Mouse (Mus musculus) forebrain, embryonic 10.5 days (tissue): ENCODE measurements at regions not wholly inside any gene's neighbourhood (a gene's known extent, or its start where the extent isn't known, plus 50 kb on each side); places are given as distances from the start of the nearest gene placed in this dataset.
A peak's percentile ranks its signal among the peaks of the same experiment; 100 is the strongest.
"Not testable (repeated sequence)": the region's sequence is repeated elsewhere in the genome, so short reads cannot be mapped to it uniquely, and the experiment has no call there.

Experiments
- DNase-seq: peaks from one replicate; pipeline ENCODE4 v3.0.0-alpha.2; 2017; ENCODE audit warnings: low spot score; ENCODE audit errors: extremely low spot score
- H3K27ac ChIP-seq: fragments of 300-500 bp; sonication (generic); 2 replicates; pipeline ENCODE4 v1.5.1; 2016; ENCODE audit warnings: mild to moderate bottlenecking
- H3K27me3 ChIP-seq: fragments of 300-500 bp; sonication (generic); 2 replicates; pipeline ENCODE4 v1.6.1; 2016; ENCODE audit warnings: mild to moderate bottlenecking; ENCODE audit not compliant: poor library complexity, severe bottlenecking
- H3K36me3 ChIP-seq: fragments of 300-500 bp; sonication (generic); replicated peaks from 2 replicates; pipeline ENCODE4 v1.6.1; 2016; ENCODE audit warnings: mild to moderate bottlenecking, moderate library complexity
- H3K4me1 ChIP-seq: fragments of 300-500 bp; sonication (generic); 2 replicates; pipeline ENCODE4 v1.6.1; 2016
- H3K4me3 ChIP-seq: fragments of 300-500 bp; sonication (generic); 2 replicates; pipeline ENCODE4 v1.5.1; 2016; ENCODE audit warnings: mild to moderate bottlenecking, moderate library complexity
- H3K9me3 ChIP-seq: fragments of 300-500 bp; sonication (generic); 2 replicates; pipeline ENCODE4 v1.6.1; 2016; ENCODE audit warnings: mild to moderate bottlenecking, moderate library complexity
- WGBS: fragments of 180-500 bp; shearing (Covaris S2); methylation state at CpG from one replicate; pipeline ENCODE4 v1.1.7; 2016; 5-methylcytosine and 5-hydroxymethylcytosine counted together

DNA sequence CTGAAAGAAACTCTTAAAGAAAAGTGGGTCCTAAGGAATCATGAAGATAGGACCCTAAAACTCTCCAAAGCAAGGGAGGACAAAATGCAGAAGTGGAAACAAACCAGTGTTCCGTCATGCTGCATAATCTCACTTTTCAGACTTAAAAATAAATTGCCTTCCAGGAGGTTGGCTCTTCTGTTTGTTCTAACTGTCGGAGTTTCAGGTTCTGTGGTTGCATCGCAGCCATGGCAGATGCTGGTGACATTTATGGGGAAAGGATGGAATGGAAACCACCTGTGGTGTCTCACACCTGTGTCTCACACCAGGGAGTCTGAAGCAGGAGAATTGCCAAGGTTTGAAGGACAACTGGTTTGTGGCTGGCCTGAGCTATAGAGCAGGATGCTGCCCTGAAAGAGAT lies 50.9 kb upstream of the Hivep1 start:
- no peak overlapping the region for H3K27ac ChIP-seq
- H3K4me3 ChIP-seq, result no peak overlapping the region
- no peak for DNase-seq
- H3K9me3 ChIP-seq, result no peaks in the 10 kb centered on the region
- H3K4me1 ChIP-seq, result peaks cover 11% of the 10 kb centered on the region
- H3K27me3 ChIP-seq, result no peaks in the 10 kb centered on the region
- no peaks in the 10 kb centered on the region for H3K36me3 ChIP-seq
- WGBS, result 83% methylated on average over 3 of the region's 3 CpGs

GRCm38 (mm10) chr13:41997883-41998282 lies 53.9 kb upstream of the Hivep1 start:
- peak; percentile 20 for DNase-seq
- H3K4me1 ChIP-seq, result peaks cover 11% of the 10 kb centered on the region
- no peaks in the 10 kb centered on the region for H3K9me3 ChIP-seq
- 67% methylated on average over 9 of the region's 9 CpGs for WGBS
- H3K27ac ChIP-seq, result peak overlapping the region; percentile 54; the same call in 1 of the 2 replicates
- H3K4me3 ChIP-seq, result no peak overlapping the region
- H3K27me3 ChIP-seq, result no peaks in the 10 kb centered on the region
- no peaks in the 10 kb centered on the region for H3K36me3 ChIP-seq

DNA sequence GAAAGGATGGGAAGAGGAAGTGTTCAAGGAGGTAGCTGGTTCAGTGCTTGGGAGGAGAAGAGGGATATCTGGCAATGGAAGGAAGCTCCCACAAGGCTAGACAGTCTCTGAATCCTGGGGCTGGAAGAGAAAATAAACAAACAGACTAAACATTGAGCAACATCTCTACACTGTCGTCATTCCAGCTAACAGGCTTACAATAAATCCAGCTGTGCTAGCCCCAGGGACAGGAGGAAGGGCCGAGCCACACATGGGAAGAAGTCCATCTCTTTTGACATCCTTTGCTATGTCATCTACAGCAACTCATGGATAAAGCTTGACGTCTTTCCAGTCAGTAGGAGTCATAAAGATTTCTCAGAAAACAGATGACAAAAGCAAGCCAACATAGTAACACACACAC lies 57.7 kb upstream of the Hivep1 start:
- no peak for DNase-seq
- Histone ChIP-seq H3K27ac (no peak overlapping the region), H3K4me3 (no peak overlapping the region), H3K27me3 (no peaks in the 10 kb centered on the region), H3K36me3 (no peaks in the 10 kb centered on the region), H3K9me3 (no peaks in the 10 kb centered on the region), H3K4me1 (peaks cover 11% of the 10 kb centered on the region)
- WGBS, result 69% methylated on average over 3 of the region's 3 CpGs

GRCm38 (mm10) chr13:41975918-41976317 lies 75.9 kb upstream of the Hivep1 start:
- Histone ChIP-seq H3K36me3 (no peaks in the 10 kb centered on the region), H3K9me3 (no peaks in the 10 kb centered on the region), H3K27ac (no peak overlapping the region), H3K4me3 (no peak overlapping the region), H3K27me3 (no peaks in the 10 kb centered on the region), H3K4me1 (no peaks in the 10 kb centered on the region)
- no peak for DNase-seq
- 86% methylated on average over 3 of the region's 3 CpGs for WGBS

GRCm38 (mm10) chr13:41962915-41963314 lies 88.9 kb upstream of the Hivep1 start:
- Histone ChIP-seq H3K4me1 (no peaks in the 10 kb centered on the region; the same call in 1 of the 2 replicates), H3K9me3 (no peaks in the 10 kb centered on the region), H3K36me3 (no peaks in the 10 kb centered on the region), H3K27ac (no peak overlapping the region), H3K27me3 (no peaks in the 10 kb centered on the region), H3K4me3 (no peak overlapping the region)
- no peak for DNase-seq
- WGBS, result 91% methylated on average over 3 of the region's 3 CpGs

GRCm38 (mm10) chr13:41960960-41961359 lies 90.9 kb upstream of the Hivep1 start:
- 88% methylated on average over 3 of the region's 3 CpGs for WGBS

GRCm38 (mm10) chr13:41957932-41958331 lies 93.9 kb upstream of the Hivep1 start:
- Histone ChIP-seq H3K4me3 (no peak overlapping the region), H3K27me3 (no peaks in the 10 kb centered on the region), H3K4me1 (no peaks in the 10 kb centered on the region), H3K27ac (no peak overlapping the region), H3K36me3 (no peaks in the 10 kb centered on the region), H3K9me3 (no peaks in the 10 kb centered on the region)
- WGBS, result 88% methylated on average over 4 of the region's 4 CpGs
- DNase-seq, result no peak

More at GRCm38 (mm10) chr13:41960960-41961359, 90.9 kb upstream of the Hivep1 start:
- H3K9me3 ChIP-seq, H3K27me3 ChIP-seq, H3K27ac ChIP-seq, H3K4me3 ChIP-seq, DNase-seq, H3K4me1 ChIP-seq, H3K36me3 ChIP-seq: not testable (repeated sequence)

GRCm38 (mm10) chr13:41955884-41956283 lies 95.9 kb upstream of the Hivep1 start:
- no peaks in the 10 kb centered on the region for H3K9me3 ChIP-seq
- WGBS, result 93% methylated on average over 4 of the region's 4 CpGs

DNA sequence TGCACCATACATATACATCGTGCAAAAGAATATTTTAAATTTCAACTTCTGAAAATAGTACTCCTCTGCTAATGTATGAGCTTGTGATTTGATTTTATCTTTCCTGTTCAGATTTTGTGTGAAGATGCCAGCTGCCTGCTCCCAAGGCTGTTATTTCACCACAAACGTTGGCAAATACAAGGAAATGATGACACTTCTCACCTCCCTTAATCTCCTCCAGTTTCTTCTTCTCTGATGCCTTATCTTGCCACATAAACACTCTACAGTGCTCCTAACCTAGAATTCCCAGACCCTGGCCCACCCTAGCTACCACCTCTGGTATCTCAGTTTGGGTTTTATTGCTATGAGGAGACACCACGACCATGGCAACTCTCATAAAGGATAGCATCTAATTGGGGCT lies 96.6 kb upstream of the Hivep1 start:
- H3K36me3 ChIP-seq, result no peaks in the 10 kb centered on the region
- no peak overlapping the region for H3K27ac ChIP-seq
- no peaks in the 10 kb centered on the region for H3K27me3 ChIP-seq
- no peaks in the 10 kb centered on the region for H3K4me1 ChIP-seq
- no peak for DNase-seq
- H3K9me3 ChIP-seq, result no peaks in the 10 kb centered on the region
- 85% methylated on average over 3 of the region's 3 CpGs for WGBS
- no peak overlapping the region for H3K4me3 ChIP-seq

More at GRCm38 (mm10) chr13:41955884-41956283, 95.9 kb upstream of the Hivep1 start:
- DNase-seq, result no peak
- Histone ChIP-seq H3K36me3 (no peaks in the 10 kb centered on the region), H3K27me3 (no peaks in the 10 kb centered on the region), H3K27ac (no peak overlapping the region), H3K4me3 (no peak overlapping the region), H3K4me1 (no peaks in the 10 kb centered on the region)

- no peaks in the 10 kb centered on the region for H3K9me3 ChIP-seq
- DNase-seq, result no peak
- no peak overlapping the region for H3K4me3 ChIP-seq
- H3K36me3 ChIP-seq, result no peaks in the 10 kb centered on the region
- no peaks in the 10 kb centered on the region for H3K4me1 ChIP-seq
- 84% methylated on average over 3 of the region's 3 CpGs for WGBS
- no peaks in the 10 kb centered on the region for H3K27me3 ChIP-seq
- H3K27ac ChIP-seq, result no peak overlapping the region
Observed at GRCm38 (mm10) chr13:41952453-41952852, 99.4 kb upstream of the Hivep1 start.

GRCm38 (mm10) chr13:41948241-41948640 lies 100.8 kb upstream of the Adtrp start:
- no peak overlapping the region for H3K4me3 ChIP-seq

DNA sequence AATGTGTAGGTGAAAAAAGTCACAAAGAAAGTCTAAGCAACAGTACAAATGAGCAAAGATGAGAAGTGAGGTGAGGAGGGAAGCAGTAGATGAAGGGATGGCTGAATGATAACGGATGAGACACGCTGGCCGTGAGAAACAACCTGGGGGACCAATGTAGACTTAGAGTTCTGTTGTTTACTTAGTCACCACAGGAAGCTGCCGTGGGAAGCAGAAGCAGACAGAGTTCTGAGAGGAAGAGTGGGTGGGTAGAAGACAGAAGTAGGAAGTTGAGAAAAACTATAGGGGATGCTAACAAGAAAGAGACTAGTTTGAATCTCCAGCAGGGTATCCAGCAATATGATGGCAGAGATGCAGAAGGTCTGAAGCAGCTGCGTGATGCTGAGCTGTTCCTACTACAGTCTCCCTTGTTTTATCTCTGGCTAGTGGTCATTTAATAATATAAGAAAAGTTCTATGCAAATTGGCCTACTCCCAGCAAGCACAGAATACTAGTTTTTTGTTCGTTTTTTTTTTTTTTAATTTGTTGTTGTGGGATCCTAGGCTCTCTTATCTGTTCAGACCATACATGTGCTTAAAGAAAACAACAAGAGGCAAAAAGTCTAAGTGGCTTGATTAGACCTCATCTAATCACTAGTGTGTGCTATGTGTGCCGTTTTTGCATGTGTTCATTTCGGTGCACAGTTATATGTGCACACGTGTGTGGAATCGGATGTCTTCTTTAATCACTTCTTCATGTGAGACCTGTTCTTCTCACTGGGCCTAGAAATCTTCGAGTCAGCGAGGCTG lies 85.0 kb upstream of the Adtrp start:
- WGBS, result 88% methylated on average over 12 of the region's 12 CpGs
- Histone ChIP-seq H3K4me1 (no peaks in the 10 kb centered on the region), H3K9me3 (no peaks in the 10 kb centered on the region), H3K27me3 (no peaks in the 10 kb centered on the region), H3K4me3 (no peak overlapping the region), H3K27ac (no peak overlapping the region), H3K36me3 (no peaks in the 10 kb centered on the region)
- DNase-seq, result no peak

More at GRCm38 (mm10) chr13:41948241-41948640, 100.8 kb upstream of the Adtrp start:
- H3K4me1 ChIP-seq, result peaks cover 7% of the 10 kb centered on the region
- H3K36me3 ChIP-seq, result no peaks in the 10 kb centered on the region
- 92% methylated on average over 3 of the region's 3 CpGs for WGBS
- no peak overlapping the region for H3K27ac ChIP-seq
- no peak for DNase-seq
- H3K9me3 ChIP-seq, result no peaks in the 10 kb centered on the region
- no peaks in the 10 kb centered on the region for H3K27me3 ChIP-seq

DNA sequence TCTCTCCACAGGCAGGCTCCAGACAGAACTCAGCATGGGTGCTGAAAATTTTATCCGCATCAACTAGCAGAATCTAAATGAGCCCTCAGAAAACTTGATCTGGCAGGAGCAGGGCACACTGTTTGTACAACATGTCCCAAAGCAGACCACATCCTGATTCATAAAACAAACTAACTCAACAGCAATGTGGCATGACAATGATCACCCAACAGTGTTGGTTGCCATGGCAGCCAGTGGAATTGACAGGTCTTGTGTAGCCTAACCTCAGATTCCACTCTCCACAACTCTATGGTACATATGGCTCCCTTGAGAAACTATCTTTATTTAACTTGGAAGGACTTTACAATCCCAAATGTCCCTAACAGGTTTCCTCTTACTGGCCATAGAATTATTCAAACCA lies 82.3 kb upstream of the Adtrp start:
- no peak overlapping the region for H3K4me3 ChIP-seq
- H3K27ac ChIP-seq, result no peak overlapping the region
- 85% methylated on average over 1 of the region's 1 CpGs for WGBS
- H3K9me3 ChIP-seq, result no peaks in the 10 kb centered on the region
- H3K36me3 ChIP-seq, result no peaks in the 10 kb centered on the region
- peaks cover 7% of the 10 kb centered on the region; the same call in 1 of the 2 replicates for H3K4me1 ChIP-seq
- no peak for DNase-seq
- H3K27me3 ChIP-seq, result no peaks in the 10 kb centered on the region
